Mouse (Mus musculus) E14TG2a.4 (cell line): ENCODE measurements around the gene Syt16.

Experiments
- CTCF ChIP-seq: conservative IDR thresholded peaks from 2 replicates; pipeline ENCODE4 v1.5.1; 2014; ENCODE audit warnings: low read length
- POU5F1 ChIP-seq: IDR thresholded peaks from 2 replicates; pipeline ENCODE4 v1.6.1; 2014; ENCODE audit warnings: low read length, borderline replicate concordance

DNA sequence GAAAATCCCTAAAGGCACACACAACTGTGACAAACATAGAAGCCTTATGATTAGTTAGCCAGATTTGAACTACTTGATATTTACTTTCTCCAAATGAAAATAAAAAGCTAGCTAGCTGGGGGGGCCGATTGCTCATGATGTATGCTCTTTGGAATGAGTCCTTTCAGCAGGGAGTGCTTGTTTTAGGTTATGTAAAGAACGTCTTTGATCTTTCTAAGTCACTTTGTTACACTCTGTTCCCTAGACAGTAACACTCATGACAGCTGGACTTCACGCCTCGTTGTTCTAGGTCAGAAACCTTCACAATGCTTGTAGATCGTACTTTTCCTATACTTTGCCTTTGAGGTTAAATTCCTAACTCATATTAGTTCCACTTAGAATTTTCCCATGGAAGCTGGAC lies 146.9 kb downstream of the Syt16 start:
- no peak for TF ChIP-seq CTCF
- TF ChIP-seq POU5F1 = no peak
